Mouse (Mus musculus) MEL (cell line): Measurements from ENCODE around the gene Cyp2e1.

Experiments
- BHLHE40 ChIP-seq: IDR thresholded peaks from 2 replicates; pipeline ENCODE4 v1.6.1; 2012; ENCODE audit warnings: low read depth, mild to moderate bottlenecking, inconsistent platforms, low read length, improper control_type of control experiment, borderline replicate concordance
- CTCF ChIP-seq, 3 experiments: IDR thresholded peaks in 2 of 3; conservative IDR thresholded peaks in 1 of 3; 2 replicates each; pipeline ENCODE4 v1.5.1; 2011 to 2012; ENCODE audit warnings: low read length in 3 of 3, low read depth in 2 of 3, mild to moderate bottlenecking in 2 of 3, improper control_type of control experiment in 1 of 3, inconsistent platforms in 1 of 3, mixed read lengths in 1 of 3, moderate library complexity in 1 of 3; ENCODE audit not compliant: control insufficient read depth in 1 of 3, insufficient read depth in 1 of 3, poor library complexity in 1 of 3, severe bottlenecking in 1 of 3
- E2F4 ChIP-seq: IDR thresholded peaks from 2 replicates; pipeline ENCODE4 v1.6.1; 2011; ENCODE audit warnings: low read depth, low read length, improper control_type of control experiment, borderline replicate concordance
- ELF1 ChIP-seq: IDR thresholded peaks from 2 replicates; pipeline ENCODE4 v1.6.1; 2014; ENCODE audit warnings: low read depth, mild to moderate bottlenecking, inconsistent platforms, low read length, improper control_type of control experiment, moderate library complexity
- MAX ChIP-seq: IDR thresholded peaks from 2 replicates; pipeline ENCODE4 v1.6.1; 2011; ENCODE audit warnings: low read length, improper control_type of control experiment
- RAD21 ChIP-seq: IDR thresholded peaks from 2 replicates; pipeline ENCODE4 v1.6.1; 2011; ENCODE audit warnings: mild to moderate bottlenecking, low read depth, low read length, improper control_type of control experiment
- ZC3H11A ChIP-seq: IDR thresholded peaks from 2 replicates; pipeline ENCODE4 v1.6.1; 2012; ENCODE audit warnings: low read depth, mild to moderate bottlenecking, inconsistent platforms, low read length, improper control_type of control experiment
- ZNF384 ChIP-seq: IDR thresholded peaks from 2 replicates; pipeline ENCODE4 v1.6.1; 2012; ENCODE audit warnings: low read depth, mild to moderate bottlenecking, inconsistent platforms, low read length, improper control_type of control experiment

DNA sequence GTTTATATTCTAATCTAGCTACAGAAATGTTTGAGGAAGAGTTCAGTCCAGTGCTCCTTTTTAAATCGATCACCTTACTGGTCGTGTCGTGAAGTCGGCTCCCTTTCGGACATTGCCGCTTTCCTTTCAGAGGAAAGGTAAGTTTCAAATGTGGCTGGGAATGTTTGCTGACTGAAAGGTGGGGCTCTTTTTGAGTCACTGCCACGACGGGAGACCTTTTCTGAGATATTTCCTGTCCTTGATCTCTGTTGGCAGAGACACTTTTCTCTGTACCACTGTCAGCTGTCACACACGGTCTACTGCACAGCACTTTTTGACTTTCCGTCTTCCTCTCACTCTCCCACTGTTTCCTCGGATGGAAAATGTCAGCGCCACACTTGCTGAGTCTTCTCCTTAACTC lies 49.3 kb downstream of the Cyp2e1 start:
- no peak for TF ChIP-seq ZC3H11A
- TF ChIP-seq E2F4, result no peak
- no peak for TF ChIP-seq RAD21
- no peak for TF ChIP-seq ZNF384
- no peak for TF ChIP-seq ELF1
- no peak for TF ChIP-seq CTCF (IDR thresholded peaks at IDR 0.05 in 2 of 3, conservative IDR thresholded peaks at IDR 0.05 in 1 of 3; ENCODE audit: control insufficient read depth in 1 of 3, insufficient read depth in 1 of 3, low read depth in 2 of 3, low read length in 3 of 3, poor library complexity in 1 of 3, severe bottlenecking in 1 of 3)
- no peak for TF ChIP-seq MAX
- TF ChIP-seq BHLHE40, result no peak
